Mouse (Mus musculus) G1E (cell line): ENCODE data around the gene Arl15.

Experiments
- CTCF ChIP-seq: IDR thresholded peaks from 2 replicates; pipeline ENCODE4 v1.5.1; 2012; ENCODE audit warnings: low read depth, low read length, inconsistent platforms, mixed read lengths
- POLR2AphosphoS5 ChIP-seq: IDR thresholded peaks from 2 replicates; pipeline ENCODE4 v1.6.1; 2012; ENCODE audit warnings: low read depth, low read length, inconsistent platforms; ENCODE audit not compliant: insufficient replicate concordance
- TAL1 ChIP-seq: conservative IDR thresholded peaks from 2 replicates; pipeline ENCODE4 v1.6.1; 2012; ENCODE audit warnings: low read depth, low read length, inconsistent platforms, mixed read lengths

DNA sequence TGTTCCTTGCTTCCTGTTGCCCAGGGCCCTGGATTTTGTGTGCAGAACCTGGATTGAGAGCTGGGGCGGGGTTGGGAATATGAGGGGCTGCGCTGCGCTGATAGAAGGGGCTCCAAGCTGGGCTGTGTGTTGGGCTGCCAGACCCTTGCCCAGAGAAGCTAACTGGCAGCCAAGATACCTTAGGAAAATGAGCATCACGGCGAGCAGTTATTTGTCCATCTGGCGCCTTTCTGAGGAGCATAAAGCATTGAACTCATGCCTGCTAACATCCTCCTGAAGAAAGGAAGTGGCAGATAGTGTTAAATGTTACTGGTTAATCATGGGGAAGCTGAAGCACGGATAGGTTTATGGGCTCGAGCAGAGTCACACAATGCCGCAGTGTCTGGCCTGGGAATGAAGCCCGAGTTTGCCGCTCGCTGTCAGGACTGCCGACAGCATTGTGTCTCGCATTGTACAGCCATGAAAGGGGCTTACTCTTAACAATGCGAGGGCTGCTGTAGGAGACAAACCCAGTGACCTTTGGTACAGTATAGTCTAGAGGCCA lies 123.6 kb downstream of the Arl15 start:
- TF ChIP-seq POLR2AphosphoS5: no peak
- TF ChIP-seq CTCF: no peak
- no peak for TF ChIP-seq TAL1
